Mouse (Mus musculus) kidney, adult 9 months (tissue): Measurements from ENCODE around the gene Pawr.

Experiments
- DNase-seq: peaks from one replicate; pipeline ENCODE4 v3.0.0; 2022

Pawr gene

DNA sequence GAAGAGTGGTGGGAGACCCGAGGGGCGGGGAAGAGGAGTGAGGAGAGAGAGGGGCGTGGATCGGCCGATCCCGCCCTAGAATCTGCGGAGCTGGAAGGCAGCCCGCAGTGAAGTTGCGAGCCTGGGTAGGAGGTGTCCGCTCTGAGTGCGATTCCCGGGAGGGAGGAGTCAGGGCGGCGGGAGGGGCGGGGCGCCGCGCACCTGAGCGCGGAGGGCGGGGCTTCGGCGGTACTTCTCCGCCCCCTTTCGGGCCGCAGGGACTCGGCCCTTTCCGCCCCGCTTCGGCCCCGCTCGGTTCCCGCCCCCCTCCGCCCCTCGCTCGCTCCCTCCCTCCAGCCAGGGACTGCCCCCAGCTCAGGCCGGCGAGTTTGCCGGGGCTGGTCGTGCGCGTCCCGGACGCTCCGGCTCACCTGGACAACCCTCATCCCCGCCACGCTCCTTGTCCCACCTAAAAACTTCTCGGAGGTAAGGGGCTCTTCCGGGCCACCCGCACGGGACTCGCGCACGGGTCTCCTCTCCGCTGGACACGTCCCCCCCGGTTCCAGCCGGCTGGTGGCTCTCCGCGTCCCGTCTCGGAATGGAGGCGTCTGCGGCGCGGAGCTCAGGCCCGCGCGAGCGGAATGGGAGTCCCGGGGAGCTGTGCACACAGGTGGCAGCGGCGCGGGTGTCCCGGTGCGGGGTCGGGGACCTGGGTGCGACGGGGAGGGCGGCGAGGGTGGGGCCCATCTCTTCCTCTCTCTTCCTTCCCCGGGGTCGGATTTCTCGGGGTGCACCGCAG lies at the start of gene Pawr:
Gene Pawr (plus strand): TSS at position 338 of the 778 bp plus-strand sequence.
- peak; percentile 88 for DNase-seq

DNA sequence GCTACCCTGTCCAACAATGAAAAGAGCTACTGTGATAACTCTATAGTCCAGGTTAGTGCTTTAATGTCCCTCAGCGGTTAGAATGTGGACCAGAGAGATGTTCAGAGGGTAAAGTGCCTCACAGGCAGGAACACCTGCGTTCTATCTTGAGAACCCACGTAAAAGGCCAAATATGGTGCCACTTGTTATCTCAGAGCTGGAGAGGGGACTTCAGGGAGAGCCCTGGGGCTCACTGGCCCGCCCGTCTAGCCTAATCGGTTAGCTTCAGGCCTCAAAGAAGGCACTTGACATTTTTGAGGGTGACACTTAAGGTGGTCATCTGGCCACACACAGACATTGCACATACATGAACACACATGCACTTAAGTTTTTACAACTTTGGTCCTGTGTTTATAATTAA lies 49.6 kb upstream of the Pawr start:
- no peak for DNase-seq

DNA sequence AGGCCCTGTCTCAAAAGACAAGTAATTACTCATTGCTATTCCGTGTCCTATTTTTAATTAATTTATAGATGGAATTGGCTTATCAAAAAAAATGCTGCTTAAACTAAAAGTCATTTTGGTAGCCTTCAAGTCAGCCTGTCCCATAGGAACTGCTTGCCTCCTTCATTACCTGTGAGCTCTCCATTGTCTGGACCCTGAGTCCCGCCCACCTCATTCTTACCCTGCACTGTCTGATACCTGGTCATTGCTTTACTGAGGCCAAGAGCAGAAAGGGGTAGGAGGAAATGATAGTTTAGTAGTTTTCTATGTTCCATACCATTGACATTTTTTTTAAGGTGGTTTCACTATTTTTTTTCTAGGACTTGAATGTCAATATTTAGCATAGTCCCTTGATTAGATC lies 48.5 kb upstream of the Pawr start:
- DNase-seq: no peak

DNA sequence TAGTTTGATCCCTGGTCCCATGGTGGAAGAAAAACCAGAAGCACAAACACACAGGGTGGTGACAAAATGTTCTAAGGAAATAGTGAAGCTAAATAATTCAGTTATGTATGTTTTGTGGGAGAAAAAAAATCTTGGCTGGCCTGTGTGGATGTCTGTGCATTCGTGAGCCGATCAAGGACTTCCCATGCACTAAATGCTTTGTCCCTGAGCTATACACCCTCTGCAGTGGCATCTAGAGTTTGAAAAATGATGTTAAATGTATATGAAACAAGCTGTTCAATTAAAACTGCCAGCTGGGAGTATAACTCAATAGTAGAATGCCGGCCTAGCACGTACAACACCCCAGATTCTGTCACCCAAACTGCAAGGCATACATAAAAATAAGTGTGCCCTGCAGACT lies 48.1 kb upstream of the Pawr start:
- DNase-seq: no peak

DNA sequence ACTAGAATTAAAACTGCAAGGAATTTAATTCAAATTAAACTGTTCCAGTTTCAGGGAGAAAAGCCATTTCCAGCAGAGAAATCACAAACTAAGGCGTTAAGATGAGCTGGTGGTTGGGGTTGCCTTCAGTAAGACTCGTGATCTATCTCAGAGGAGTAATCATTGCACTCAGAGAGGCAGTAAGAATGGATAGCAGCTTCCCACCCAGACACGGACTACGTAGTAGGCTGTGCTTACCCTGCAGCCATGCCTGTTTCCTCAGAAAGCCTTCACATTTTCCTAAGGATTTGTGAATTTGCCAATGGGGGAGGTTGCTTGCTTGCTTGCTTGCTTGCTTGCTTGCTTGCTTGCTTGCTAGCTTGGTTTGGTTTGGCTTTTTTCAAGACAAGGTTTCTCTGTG lies 47.5 kb upstream of the Pawr start:
- DNase-seq: no peak

DNA sequence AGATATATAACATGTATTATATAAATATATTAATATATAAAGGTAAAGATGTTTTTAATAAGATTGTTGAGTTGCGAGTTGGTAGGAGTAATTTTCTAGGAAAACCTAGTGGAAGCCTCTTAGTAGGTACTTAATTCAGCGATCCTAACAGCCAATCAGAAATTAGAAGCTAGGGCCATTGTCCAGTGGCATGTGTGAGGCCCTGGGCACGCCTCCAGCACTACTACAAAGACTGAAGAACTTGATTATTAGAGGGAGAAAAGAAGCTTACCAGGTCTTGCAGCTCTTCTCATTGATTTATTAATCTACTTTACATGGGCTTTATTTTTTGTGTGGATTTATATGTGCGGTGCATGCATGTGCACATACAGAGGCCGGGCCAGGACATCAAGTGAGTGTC lies 46.9 kb upstream of the Pawr start:
- no peak for DNase-seq

DNA sequence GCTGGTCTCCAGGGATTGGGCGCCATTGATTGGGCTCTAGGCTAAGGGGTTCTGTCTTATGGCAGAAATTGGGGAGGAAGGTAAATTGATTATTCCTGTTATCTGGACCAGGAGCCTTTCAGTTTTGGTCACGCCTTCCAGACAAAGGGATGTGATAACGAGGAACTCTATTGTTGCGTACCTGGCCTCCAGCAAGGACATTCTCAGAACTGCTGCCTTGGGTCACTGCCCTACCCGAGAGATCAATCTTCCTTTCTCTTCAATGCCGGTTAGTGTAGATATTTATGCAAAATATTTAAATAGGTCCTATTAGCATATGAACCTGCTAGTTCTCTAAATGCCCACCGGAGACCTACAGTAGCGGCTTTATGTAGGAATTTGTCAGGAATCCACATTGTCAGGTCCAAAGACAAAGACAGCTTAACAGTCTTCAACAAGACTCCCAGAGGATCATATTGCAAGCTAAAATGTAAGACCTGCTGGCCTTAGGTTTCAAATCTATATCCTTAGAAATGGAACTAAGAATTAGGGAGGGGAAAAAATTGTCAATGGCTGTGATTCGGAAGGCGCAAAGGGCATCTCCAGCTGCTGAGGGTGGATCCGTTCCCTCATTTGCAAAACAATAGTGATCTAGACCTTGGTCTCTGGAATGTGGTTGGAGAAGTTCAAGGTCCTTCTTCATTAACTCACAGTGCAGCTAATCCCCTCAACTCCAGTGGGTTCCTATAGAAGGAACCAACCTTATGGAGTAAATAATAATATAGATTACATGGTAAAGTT lies 45.1 kb upstream of the Pawr start:
- DNase-seq: no peak

DNA sequence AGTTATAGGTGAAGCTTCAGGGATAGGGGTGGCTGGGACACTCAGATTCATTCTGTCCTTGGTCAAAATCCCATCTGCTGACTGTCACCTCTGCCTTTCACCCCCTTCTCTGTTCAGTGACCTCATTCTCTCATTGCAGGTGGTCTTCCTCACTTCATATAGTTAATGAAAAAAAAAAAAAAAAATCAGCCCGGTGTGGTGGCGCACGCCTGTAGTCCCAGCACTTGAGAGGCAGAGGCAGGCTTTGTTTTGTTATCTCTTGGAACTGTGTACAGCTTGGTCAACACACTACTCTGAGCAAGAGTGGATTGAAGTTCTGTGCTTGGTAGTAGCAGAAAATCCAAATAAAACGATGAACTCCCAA lies 44.5 kb upstream of the Pawr start:
- no peak for DNase-seq

DNA sequence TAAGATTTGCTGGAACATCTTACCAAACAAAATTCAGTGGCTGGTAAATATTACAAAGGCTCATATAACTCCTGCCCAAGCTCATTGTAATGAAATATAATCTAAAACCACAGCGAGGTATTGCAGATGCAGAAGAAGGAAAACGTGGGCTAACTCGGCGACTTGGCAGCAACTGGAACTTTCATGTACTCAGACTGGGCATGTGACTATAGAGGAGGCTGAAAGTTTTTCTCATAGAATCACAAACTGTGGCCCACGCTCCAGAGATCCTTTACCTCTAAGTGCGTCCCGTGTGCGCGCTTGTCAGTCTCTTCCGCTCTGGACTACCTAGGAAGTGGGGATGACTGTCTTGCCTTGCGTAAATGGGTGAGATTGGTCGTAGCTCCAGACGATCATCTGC lies 41.9 kb upstream of the Pawr start:
- DNase-seq: no peak

DNA sequence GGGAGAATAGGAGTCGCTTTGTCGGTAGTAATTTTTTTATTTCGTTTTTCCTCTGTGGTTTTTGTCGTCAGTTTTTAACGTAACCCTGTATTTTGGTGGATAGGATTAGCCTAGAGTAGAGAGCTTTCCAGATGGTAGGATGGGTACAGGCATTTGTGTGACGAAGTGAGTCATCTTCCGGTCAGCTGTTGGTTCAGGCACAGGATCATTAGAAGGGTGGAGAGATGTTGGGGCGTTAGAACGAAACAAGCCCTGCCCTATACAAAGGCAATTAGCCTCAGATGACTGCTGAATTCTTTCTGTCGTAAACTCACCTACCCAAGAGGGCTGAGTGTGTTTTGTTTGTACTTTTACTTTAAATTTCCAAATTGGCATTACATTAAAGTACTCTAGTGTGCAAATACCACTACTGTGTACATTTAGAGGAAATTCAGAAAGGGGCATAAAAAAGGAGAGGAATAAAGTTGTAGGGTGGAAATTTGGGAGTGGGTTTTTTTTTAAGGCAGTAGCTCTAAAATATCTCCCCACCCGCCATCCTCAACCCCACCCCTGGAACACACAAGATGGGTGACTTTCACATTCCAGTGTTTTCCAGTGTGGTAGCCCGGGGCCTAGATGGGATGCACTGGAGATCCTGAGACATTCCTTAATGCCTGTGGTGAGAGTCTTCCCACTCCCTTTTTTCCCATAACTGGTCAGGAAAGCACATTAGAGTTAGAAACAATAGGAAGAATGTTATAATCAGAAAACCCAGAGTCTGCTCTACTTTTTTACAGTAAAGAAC lies 40.0 kb upstream of the Pawr start:
- no peak for DNase-seq

DNA sequence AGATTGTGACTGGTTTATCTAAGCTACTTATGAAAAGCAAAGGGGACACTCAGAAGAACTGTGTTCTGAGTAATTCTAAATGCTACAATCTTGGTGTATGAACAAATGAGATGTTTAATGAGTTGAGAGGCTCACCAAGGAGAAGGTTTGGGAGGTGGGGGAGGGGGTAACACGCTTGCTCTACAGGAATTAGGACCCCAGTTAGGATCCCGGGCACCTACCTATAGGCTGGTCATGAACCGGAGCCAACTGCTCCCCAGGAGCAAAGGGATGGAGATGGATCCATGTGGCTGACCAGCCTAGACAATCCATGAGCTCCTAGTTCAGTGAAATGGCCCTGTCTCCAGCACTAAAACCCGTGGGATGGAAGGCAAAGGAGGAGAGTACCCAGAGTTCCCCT lies 39.3 kb upstream of the Pawr start:
- DNase-seq: no peak

DNA sequence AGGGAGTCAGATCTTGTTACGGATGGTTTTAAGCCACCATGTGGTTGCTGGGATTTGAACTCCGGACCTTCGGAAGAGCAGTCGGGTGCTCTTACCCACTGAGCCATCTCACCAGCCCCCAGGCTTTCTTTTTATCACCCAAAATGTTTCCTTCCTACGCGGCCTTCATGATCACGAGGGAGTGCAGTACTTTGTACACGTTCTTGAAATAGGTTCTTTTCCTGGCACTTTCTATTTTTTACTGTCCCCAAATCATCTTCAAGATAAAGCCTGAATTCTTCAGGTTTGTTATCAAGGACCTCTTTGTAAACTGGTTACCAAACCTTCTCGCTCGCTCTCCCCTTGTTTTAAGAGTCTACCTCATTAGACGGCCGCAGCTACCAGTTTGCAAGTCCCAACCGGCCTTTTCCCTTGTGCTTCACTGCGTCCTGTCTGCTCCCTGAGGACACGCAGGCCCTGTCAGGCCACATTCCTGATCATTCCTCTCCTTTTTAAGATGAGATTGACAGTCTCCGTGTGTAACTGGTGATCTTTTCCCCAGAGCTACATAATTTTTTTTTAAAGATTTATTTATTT lies 38.2 kb upstream of the Pawr start:
- DNase-seq: no peak

DNA sequence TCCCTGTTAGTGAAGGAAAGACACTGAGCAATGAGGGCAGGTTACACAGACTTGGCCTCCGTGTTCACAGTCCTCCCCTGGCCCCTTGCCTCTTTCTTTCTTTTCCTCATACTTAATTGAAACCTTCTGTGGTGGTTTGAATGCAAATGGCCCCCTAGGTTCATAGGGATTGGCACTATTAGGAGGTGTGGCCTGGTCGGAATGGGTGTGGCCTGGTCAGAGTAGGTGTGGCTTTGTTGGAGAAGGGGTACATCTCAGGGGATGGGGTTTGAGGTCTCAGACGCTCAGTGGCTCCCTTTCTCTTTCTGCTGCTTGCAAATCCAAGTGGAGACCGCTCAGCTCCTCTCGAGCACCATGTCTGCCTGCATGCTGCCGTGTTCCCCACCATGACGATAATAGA lies 37.2 kb upstream of the Pawr start:
- DNase-seq: no peak

DNA sequence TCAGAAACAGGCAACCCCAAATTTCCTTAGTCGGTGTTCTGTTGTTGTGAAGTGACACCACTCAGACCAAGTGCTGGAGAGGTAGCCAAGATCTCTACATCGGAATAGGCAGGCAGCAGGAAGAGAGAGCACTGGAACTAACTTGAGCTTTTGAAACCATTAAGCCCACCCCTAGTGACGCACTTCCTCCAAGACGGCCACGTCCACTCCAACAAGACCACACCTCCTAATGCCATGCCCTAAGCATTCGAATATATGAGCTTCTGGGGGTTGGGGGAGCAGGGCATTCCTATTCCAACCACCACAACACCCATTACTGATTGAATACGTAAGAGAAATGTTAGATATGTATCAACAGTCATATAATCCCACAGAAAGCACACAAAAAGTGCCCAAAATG lies 35.5 kb upstream of the Pawr start:
- no peak for DNase-seq

DNA sequence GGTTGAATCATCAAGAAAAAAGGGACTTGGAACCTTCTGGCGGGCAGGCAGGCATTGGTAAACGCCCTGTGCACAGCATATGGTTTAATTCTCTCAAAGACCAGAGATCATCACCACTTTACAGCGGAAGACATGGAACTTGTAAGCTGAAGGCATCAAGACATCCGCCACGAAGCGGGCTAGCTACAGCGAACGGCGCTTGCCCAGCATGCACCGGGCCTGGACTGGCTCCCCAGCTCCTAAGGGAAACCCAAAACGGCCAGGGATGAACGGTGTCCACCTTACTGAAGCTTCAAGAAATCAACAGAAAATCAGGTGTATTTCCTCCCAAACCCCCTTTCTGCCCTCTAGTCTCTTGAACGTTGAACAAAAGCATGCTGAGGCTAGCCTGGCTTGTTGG lies 33.7 kb upstream of the Pawr start:
- no peak for DNase-seq

DNA sequence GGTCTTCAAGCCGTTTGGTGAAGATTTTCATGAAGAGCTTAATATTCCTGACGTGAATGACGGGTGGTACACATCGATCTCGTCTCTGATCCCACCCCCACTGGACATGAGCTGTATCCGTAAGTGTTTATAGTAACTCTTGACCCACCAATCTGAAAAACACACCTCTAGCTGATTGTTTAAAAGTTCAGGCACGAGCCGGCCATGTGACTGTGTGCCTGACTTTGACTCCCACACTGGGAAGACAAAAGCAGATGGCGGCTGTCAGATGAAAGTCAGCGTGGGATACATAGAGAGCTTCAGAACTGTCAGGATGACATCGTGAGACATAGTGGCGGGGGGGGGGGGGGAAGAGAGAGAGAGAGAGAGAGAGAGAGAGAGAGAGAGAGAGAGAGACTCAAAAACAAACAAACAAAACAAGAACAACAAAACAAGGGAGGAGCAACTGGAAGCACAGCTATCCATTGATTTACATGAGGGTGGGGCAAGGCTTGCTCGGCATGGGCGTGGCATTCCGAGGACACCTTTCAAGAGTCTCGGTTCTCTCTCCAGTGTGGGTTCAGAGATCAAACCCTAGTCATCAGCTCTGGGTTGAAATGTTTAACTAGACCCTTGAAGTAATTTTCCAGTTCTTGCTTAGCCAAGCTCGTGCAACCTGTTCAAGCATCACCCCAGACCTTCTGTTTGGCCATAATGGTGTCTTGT lies 32.9 kb upstream of the Pawr start:
- DNase-seq: peak; percentile 77

DNA sequence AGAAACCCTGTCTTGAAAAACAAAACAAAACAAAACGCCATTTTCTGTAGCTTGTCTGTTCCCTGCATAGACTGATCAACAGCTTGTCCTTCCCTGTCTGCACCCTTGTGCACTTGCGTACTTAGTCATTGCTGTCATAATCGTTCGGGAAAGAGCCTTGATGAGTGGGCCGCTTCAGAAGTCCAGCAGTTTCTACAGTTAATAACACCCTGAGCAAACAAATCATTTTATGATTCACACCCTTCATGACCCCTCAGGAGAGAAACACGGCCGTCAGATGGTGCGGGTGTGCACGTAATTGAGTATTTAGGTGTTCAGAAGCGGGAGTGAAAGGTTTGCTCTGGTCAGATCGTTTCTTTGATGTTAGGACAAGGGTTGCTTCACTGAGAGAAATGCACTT lies 32.1 kb upstream of the Pawr start:
- no peak for DNase-seq

DNA sequence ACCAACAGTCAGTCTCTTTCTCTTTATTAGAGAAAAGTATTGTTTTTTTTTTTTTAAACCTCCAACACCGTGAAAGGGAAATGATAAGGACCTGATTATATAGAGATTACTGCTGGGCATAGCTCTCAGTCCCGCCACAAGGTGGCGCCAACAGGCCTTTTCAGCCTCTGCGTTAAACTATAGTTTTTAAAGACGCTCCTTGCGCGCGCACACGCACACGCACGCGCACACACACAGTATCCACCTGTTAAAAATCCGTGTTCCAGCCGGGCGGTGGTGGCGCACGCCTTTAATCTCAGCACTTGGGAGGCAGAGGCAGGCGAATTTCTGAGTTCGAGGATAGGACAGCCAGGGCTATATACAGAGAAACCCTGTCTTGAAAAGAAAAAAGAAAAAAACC lies 31.1 kb upstream of the Pawr start:
- peak; percentile 88 for DNase-seq

DNA sequence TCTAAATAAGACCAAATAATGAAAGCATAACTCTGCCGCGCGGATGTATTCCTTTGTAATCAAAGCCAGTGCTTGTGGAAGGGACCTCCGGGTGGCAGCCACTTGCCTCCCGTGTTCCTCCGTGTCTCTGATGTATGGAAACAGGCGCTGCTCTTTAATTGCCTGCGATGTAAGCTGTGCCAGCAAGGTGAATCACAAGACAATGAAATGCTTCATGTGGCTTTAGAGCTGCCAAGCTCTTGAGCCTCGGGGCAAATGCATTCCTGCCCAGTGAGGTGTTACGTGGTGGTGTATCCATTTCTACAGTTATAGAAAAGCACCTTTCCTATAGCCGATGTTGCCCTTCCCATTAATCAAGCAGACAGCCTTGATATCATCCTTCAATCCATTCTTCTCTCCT lies 24.1 kb upstream of the Pawr start:
- DNase-seq: no peak

DNA sequence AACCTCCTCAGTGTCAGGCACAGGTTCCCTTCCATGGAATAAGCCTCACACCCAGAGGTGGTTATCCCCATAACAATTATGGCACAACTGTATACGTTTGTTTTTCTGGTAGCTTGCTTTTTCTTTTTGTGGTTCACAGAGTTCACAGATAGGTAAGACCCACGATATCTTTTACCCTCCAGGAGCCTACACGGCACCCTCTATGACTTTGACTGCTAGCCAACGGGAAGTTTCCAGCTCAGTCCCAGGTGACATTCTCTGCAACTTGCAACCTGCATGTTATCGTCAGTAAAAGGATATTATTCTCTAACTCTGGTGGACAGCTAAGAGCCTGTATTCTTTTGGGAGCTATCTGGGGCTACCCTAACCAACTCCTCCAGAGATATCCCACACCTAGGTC lies 21.7 kb upstream of the Pawr start:
- DNase-seq: no peak

DNA sequence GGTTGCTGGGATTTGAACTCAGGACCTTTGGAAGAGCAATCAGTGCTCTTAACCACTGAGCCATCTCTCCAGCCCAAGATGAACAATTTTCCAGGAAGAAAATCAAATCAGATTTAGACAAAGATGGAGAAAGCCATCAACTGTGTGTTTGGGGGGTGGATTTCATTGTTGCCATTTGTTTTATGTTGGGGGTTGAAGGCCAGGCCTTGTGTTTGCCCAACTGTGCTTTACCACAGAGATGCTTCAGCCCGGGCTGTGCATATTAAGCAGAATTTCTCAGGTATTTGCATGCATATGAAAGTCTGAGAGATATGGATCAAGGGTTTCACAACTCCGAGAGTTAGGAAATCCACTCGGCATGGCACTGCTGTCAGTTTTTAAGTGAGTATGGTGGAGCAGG lies 20.5 kb upstream of the Pawr start:
- no peak for DNase-seq

DNA sequence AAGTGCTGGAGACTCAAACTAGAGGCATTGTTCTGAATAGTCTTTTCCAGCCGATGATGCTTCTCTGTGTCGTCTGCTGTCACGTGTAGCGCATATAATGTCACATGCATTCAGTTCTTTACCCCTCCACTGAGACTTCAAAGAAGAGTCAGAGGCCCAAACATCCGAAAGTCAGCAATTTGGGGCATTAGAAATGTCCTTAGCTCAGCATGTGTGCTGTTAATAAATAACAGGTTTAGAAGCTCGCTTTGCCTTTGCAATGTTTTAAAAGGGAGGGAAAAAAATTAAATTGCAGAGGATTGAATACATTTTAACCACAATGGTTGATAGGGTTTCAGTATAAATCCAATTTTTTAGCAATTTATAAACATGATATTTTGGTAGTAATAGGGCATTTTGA lies 18.1 kb upstream of the Pawr start:
- peak; percentile 80 for DNase-seq

DNA sequence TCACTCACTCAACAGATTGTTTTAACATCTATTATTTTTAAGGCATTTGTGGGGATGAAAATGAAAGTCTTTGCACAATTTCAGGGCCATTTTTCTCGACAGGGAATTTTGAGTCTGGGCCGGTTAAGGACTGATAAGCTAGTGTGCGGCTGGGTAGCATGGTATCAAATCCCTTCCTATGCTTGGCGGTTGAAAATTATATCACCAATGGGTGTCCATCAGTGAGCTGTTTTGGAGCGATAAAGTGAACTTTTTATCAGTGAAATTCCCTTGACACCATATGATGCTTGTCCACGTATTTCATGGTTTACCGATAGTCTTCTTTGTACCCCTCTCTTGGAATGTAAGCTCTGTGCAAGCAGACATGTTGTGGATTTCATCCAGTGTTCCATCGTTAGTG lies 17.5 kb upstream of the Pawr start:
- no peak for DNase-seq
